Mouse (Mus musculus): ENCODE results near the gene Mlst8. TPM values are rescaled to one million over a fixed set of nuclear protein-coding genes. Genes with fewer than 3 reads are reported as not detected.
A peak's percentile ranks its signal among the peaks of the same experiment; 100 is the strongest.

The Mlst8 gene
- total and polyA plus RNA-seq, 2 experiments from 2014 or later, result 26.3 to 55.3 TPM

GRCm38 (mm10) chr17:24469910-24470602, 8.8 kb downstream of the Mlst8 start, which contains the start of the genes E4f1 and Pgp:
Gene E4f1 (minus strand): TSS chr17:24470313.
Gene Pgp (plus strand): TSS chr17:24470392.
- Histone ChIP-seq H3K36me3 (ENCODE audit: insufficient read depth, low read length) (peaks cover 8% of the 10 kb centered on the region; the same call in 1 of the 2 replicates), H3K27ac (peak within 1 kb of the TSS; percentile 92), H3K27me3 (ENCODE audit: insufficient read depth, low read length) (no peaks in the 10 kb centered on the region), H3K9ac (replicated peaks; ENCODE audit: low read length) (peak within 1 kb of the TSS; percentile 80), H3K4me2 (ENCODE audit: low read depth, low read length) (peak within 1 kb of the TSS; percentile 97), H3K4me1 (ENCODE audit: insufficient read depth, low read length) (peaks cover 18% of the 10 kb centered on the region), H3K9me3 (ENCODE audit: low read length) (no peaks in the 10 kb centered on the region), H3K4me3 (ENCODE audit: low read length) (peak within 1 kb of the TSS; percentile 79)
- DNase-seq (ENCODE audit: low spot score) (peak; percentile 100), ATAC-seq (peak; percentile 96)
- WGBS, result under 1% methylated on average over 63 of the region's 75 CpGs
- TF ChIP-seq CTCF (IDR thresholded peaks at IDR 0.05; ENCODE audit: low read depth), result no peak

- peak overlapping the region; percentile 80 for H3K9ac ChIP-seq (replicated peaks; ENCODE audit: low read length)
- H3K4me1 ChIP-seq (ENCODE audit: insufficient read depth, low read length), result peaks cover 18% of the 10 kb centered on the region
- peak overlapping the region; percentile 79 for H3K4me3 ChIP-seq (ENCODE audit: low read length)
- no peaks in the 10 kb centered on the region for H3K27me3 ChIP-seq (ENCODE audit: insufficient read depth, low read length)
- ATAC-seq (no peak), DNase-seq (ENCODE audit: low spot score) (no peak)
- WGBS, result 19% methylated on average over 7 of the region's 7 CpGs
- H3K4me2 ChIP-seq (ENCODE audit: low read depth, low read length), result peak overlapping the region; percentile 97
- peak overlapping the region; percentile 92 for H3K27ac ChIP-seq
- TF ChIP-seq CTCF (IDR thresholded peaks at IDR 0.05; ENCODE audit: low read depth), result no peak
- 0 out of 2 replicates have a peak, but pooled peaks cover 8% of the 10 kb centered on the region for H3K36me3 ChIP-seq (ENCODE audit: insufficient read depth, low read length)
- no peaks in the 10 kb centered on the region for H3K9me3 ChIP-seq (ENCODE audit: low read length)
Measured at GRCm38 (mm10) chr17:24469336-24469909, 9.5 kb downstream of the Mlst8 start.

GRCm38 (mm10) chr17:24468636-24469246, 10.1 kb downstream of the Mlst8 start:
- 89% methylated on average over 5 of the region's 5 CpGs for WGBS
- Histone ChIP-seq H3K4me1 (ENCODE audit: insufficient read depth, low read length) (peaks cover 18% of the 10 kb centered on the region), H3K4me2 (ENCODE audit: low read depth, low read length) (no peak overlapping the region), H3K9ac (replicated peaks; ENCODE audit: low read length) (no peak overlapping the region), H3K36me3 (ENCODE audit: insufficient read depth, low read length) (0 out of 2 replicates have a peak, but pooled peaks cover 2% of the 10 kb centered on the region), H3K27me3 (ENCODE audit: insufficient read depth, low read length) (no peaks in the 10 kb centered on the region), H3K27ac (no peak overlapping the region), H3K4me3 (ENCODE audit: low read length) (no peak overlapping the region), H3K9me3 (ENCODE audit: low read length) (no peaks in the 10 kb centered on the region)
- DNase-seq (ENCODE audit: low spot score), result no peak
- ATAC-seq, result no peak
- TF ChIP-seq CTCF (IDR thresholded peaks at IDR 0.05; ENCODE audit: low read depth), result no peak

GRCm38 (mm10) chr17:24463374-24464133, 15.3 kb downstream of the Mlst8 start:
- no peak overlapping the region for H3K4me3 ChIP-seq (ENCODE audit: low read length)
- WGBS, result 62% methylated on average over 6 of the region's 6 CpGs

GRCm38 (mm10) chr17:24462932-24463331, 15.9 kb downstream of the Mlst8 start:
- DNase-seq (ENCODE audit: low spot score) (no peak), ATAC-seq (no peak)
- H3K27ac ChIP-seq, result no peak overlapping the region
- no peak overlapping the region for H3K4me3 ChIP-seq (ENCODE audit: low read length)
- WGBS, result 96% methylated on average over 1 of the region's 1 CpGs
- H3K4me1 ChIP-seq (ENCODE audit: insufficient read depth, low read length), result no peaks in the 10 kb centered on the region
- H3K9me3 ChIP-seq (ENCODE audit: low read length), result no peaks in the 10 kb centered on the region
- H3K27me3 ChIP-seq (ENCODE audit: insufficient read depth, low read length), result no peaks in the 10 kb centered on the region
- H3K36me3 ChIP-seq (ENCODE audit: insufficient read depth, low read length), result no peaks in the 10 kb centered on the region
- no peak overlapping the region for H3K9ac ChIP-seq (replicated peaks; ENCODE audit: low read length)
- TF ChIP-seq CTCF (IDR thresholded peaks at IDR 0.05; ENCODE audit: low read depth), result no peak
- H3K4me2 ChIP-seq (ENCODE audit: low read depth, low read length), result no peak overlapping the region

More at GRCm38 (mm10) chr17:24463374-24464133, 15.3 kb downstream of the Mlst8 start:
- no peak overlapping the region for H3K9ac ChIP-seq (replicated peaks; ENCODE audit: low read length)
- no peak for TF ChIP-seq CTCF (IDR thresholded peaks at IDR 0.05; ENCODE audit: low read depth)
- H3K27ac ChIP-seq, result no peak overlapping the region
- no peaks in the 10 kb centered on the region for H3K36me3 ChIP-seq (ENCODE audit: insufficient read depth, low read length)
- ATAC-seq (no peak), DNase-seq (ENCODE audit: low spot score) (no peak)
- no peaks in the 10 kb centered on the region for H3K27me3 ChIP-seq (ENCODE audit: insufficient read depth, low read length)
- H3K4me1 ChIP-seq (ENCODE audit: insufficient read depth, low read length), result no peaks in the 10 kb centered on the region
- no peak overlapping the region for H3K4me2 ChIP-seq (ENCODE audit: low read depth, low read length)
- H3K9me3 ChIP-seq (ENCODE audit: low read length), result no peaks in the 10 kb centered on the region

- no peak overlapping the region for H3K27ac ChIP-seq
- 60% methylated on average over 2 of the region's 2 CpGs for WGBS
- no peaks in the 10 kb centered on the region for H3K9me3 ChIP-seq (ENCODE audit: low read length)
- no peaks in the 10 kb centered on the region for H3K27me3 ChIP-seq (ENCODE audit: insufficient read depth, low read length)
- no peaks in the 10 kb centered on the region for H3K36me3 ChIP-seq (ENCODE audit: insufficient read depth, low read length)
- H3K4me3 ChIP-seq (ENCODE audit: low read length), result no peak overlapping the region
- DNase-seq (ENCODE audit: low spot score) (peak; percentile 49), ATAC-seq (no peak)
- H3K4me1 ChIP-seq (ENCODE audit: insufficient read depth, low read length), result no peaks in the 10 kb centered on the region
- H3K9ac ChIP-seq (replicated peaks; ENCODE audit: low read length), result no peak overlapping the region
- TF ChIP-seq CTCF (IDR thresholded peaks at IDR 0.05; ENCODE audit: low read depth), result peak; percentile 56
- H3K4me2 ChIP-seq (ENCODE audit: low read depth, low read length), result no peak overlapping the region
Measured at GRCm38 (mm10) chr17:24461580-24461979, 17.3 kb downstream of the Mlst8 start.

All from hindbrain, postnatal 0 days (tissue).